Mouse (Mus musculus) lung, postnatal 0 days (tissue): ENCODE data around the gene Tsc22d4. TPM values are rescaled to one million over a fixed set of nuclear protein-coding genes. Genes with fewer than 3 reads are reported as not detected.

Experiments
- ATAC-seq: fragments of 200-750 bp; cut with Nextera tagmentation; 2 replicates; pipeline ENCODE4 v1.8.0; 2017; ENCODE audit warnings: moderate library complexity
- DNase-seq: peaks from one replicate; pipeline ENCODE4 v3.0.0-alpha.2; 2016; ENCODE audit warnings: low spot score
- H3K27ac ChIP-seq: fragments of 300-500 bp; sonication (generic); 2 replicates; pipeline ENCODE4 v1.5.1; 2014; ENCODE audit warnings: antibody characterized with exemption, mild to moderate bottlenecking, low read length, mixed read lengths
- H3K27me3 ChIP-seq: fragments of 300-500 bp; sonication (generic); replicated peaks from 2 replicates; pipeline ENCODE4 v1.6.1; 2014; ENCODE audit warnings: low read length, mixed read lengths; ENCODE audit not compliant: insufficient read depth
- H3K36me3 ChIP-seq: fragments of 300-500 bp; sonication (generic); 2 replicates; pipeline ENCODE4 v1.6.1; 2014; ENCODE audit warnings: low read length, mixed read lengths; ENCODE audit not compliant: insufficient read depth
- H3K4me1 ChIP-seq: fragments of 300-500 bp; sonication (generic); 2 replicates; pipeline ENCODE4 v1.6.1; 2014; ENCODE audit warnings: antibody characterized with exemption, low read depth, low read length, mixed read lengths; ENCODE audit not compliant: insufficient read depth
- H3K4me2 ChIP-seq: fragments of 300-500 bp; sonication (generic); replicated peaks from 2 replicates; pipeline ENCODE4 v1.6.1; 2014; ENCODE audit warnings: low read depth, mild to moderate bottlenecking, low read length, moderate library complexity, mixed read lengths
- H3K4me3 ChIP-seq: fragments of 300-500 bp; sonication (generic); 2 replicates; pipeline ENCODE4 v1.5.1; 2014; ENCODE audit warnings: low read depth, low read length
- H3K9ac ChIP-seq: fragments of 300-500 bp; sonication (generic); replicated peaks from 2 replicates; pipeline ENCODE4 v1.6.1; 2014; ENCODE audit warnings: low read depth, mild to moderate bottlenecking
- H3K9me3 ChIP-seq: fragments of 300-500 bp; sonication (generic); 2 replicates; pipeline ENCODE4 v1.6.1; 2016; ENCODE audit warnings: low read length, mixed read lengths
- CTCF ChIP-seq: IDR thresholded peaks from 2 replicates; pipeline ENCODE4 v1.5.1; 2016; ENCODE audit warnings: antibody characterized with exemption, mild to moderate bottlenecking
- EP300 ChIP-seq: IDR thresholded peaks from 2 replicates; pipeline ENCODE4 v1.6.1; 2016; ENCODE audit warnings: antibody characterized with exemption, mild to moderate bottlenecking, control low read depth
- WGBS: fragments of 180-500 bp; shearing (Covaris S2); extraction: QIAGEN DNeasy Blood & Tissue Kit; methylation state at CpG from one replicate; pipeline ENCODE4 v1.1.7; 2014; 5-methylcytosine and 5-hydroxymethylcytosine counted together
- polyA plus RNA-seq: library from polyadenylated mRNA; unstranded; fragments of >200 nt; fragmentation: Nextera tagmentation; extraction: Ambion mirVana; gene quantifications from 2 replicates; pipeline ENCODE4 v1.2.1, GENCODE M21; 2015

Tsc22d4 gene
- polyA plus RNA-seq, 1 experiment from 2014 or later: 119 TPM

GRCm38 (mm10) chr5:137751988-137752387 is 6.5 kb downstream of the Tsc22d4 start:
- no peak for ATAC-seq
- Histone ChIP-seq H3K27me3 (no peaks in the 10 kb centered on the region), H3K9ac (no peak overlapping the region), H3K27ac (no peak overlapping the region), H3K4me1 (peaks cover 11% of the 10 kb centered on the region), H3K36me3 (peaks cover 12% of the 10 kb centered on the region), H3K9me3 (no peaks in the 10 kb centered on the region), H3K4me2 (no peak overlapping the region), H3K4me3 (no peak overlapping the region)
- TF ChIP-seq EP300 (no peak), CTCF (no peak)
- 85% methylated on average over 6 of the region's 6 CpGs for WGBS
- no peak for DNase-seq

GRCm38 (mm10) chr5:137753111-137753832 is 7.7 kb downstream of the Tsc22d4 start:
- DNase-seq (peak; percentile 12), ATAC-seq (peak; percentile 12; the same call in 1 of the 2 replicates)
- H3K9ac ChIP-seq: no peak overlapping the region

DNA sequence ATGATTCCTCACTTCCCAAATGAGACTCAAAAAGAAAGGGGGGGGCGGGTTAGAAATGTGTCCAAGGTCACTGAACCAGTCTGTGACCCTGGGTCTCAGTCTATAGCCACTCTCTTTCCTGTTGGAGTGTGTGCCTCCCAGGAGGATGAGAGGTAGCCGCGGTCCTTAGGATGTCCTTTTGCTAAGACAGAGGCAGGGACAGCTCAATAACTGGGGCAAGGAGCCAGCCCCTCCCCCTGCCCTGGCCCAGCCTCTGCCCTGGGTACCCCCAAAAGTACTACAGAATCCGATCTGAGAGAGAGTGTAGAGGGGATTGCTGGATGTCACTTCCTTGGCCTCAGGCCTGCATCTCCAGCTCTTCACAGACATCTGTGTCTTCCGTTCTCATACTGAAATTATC is 9.9 kb downstream of the Tsc22d4 start:
- Histone ChIP-seq H3K9me3 (no peaks in the 10 kb centered on the region), H3K4me2 (no peak overlapping the region), H3K4me3 (no peak overlapping the region), H3K27ac (peak overlapping the region; percentile 1; the same call in 1 of the 2 replicates), H3K27me3 (no peaks in the 10 kb centered on the region), H3K36me3 (peaks cover 16% of the 10 kb centered on the region; the same call in 1 of the 2 replicates), H3K9ac (no peak overlapping the region), H3K4me1 (peaks cover 9% of the 10 kb centered on the region)
- WGBS: 81% methylated on average over 5 of the region's 5 CpGs
- DNase-seq (no peak), ATAC-seq (no peak)
- TF ChIP-seq EP300 (no peak), CTCF (no peak)

More at GRCm38 (mm10) chr5:137753111-137753832, 7.7 kb downstream of the Tsc22d4 start:
- 60% methylated on average over 10 of the region's 13 CpGs for WGBS
- no peaks in the 10 kb centered on the region for H3K27me3 ChIP-seq
- no peaks in the 10 kb centered on the region for H3K9me3 ChIP-seq
- H3K36me3 ChIP-seq: peaks cover 12% of the 10 kb centered on the region; the same call in 1 of the 2 replicates
- no peak for TF ChIP-seq CTCF
- no peak for TF ChIP-seq EP300
- no peak overlapping the region for H3K4me3 ChIP-seq
- peaks cover 12% of the 10 kb centered on the region for H3K4me1 ChIP-seq
- 0 out of 2 replicates have a peak overlapping the region, but pooled peaks have one; percentile 14 for H3K27ac ChIP-seq
- no peak overlapping the region for H3K4me2 ChIP-seq

DNA sequence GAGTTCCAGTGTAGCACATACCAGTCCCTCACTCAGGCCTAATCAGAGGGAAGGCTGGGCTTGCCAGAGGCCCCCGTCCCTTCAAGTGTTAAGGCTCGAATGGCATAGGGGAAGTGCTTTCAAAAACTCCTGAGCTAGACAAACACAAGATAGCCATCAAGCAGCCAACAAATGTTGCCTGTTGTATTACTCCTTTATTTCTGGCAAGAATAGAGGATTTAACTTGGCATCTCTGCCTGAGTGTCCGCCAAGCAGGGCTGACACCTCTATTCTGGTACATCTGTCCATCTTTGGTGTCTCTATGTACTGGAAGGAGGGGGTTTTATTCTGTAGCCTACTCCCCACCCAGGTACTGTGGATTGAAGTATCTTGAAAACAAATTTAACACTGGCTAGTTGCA is 10.6 kb downstream of the Tsc22d4 start:
- DNase-seq: peak; percentile 57
- peak; percentile 18; the same call in 1 of the 2 replicates for ATAC-seq
- H3K4me1 ChIP-seq: peaks cover 9% of the 10 kb centered on the region
- H3K36me3 ChIP-seq: peaks cover 16% of the 10 kb centered on the region; the same call in 1 of the 2 replicates
- no peaks in the 10 kb centered on the region for H3K27me3 ChIP-seq
- H3K9ac ChIP-seq: no peak overlapping the region
- no peak overlapping the region for H3K27ac ChIP-seq
- no peak overlapping the region for H3K4me3 ChIP-seq
- no peak for TF ChIP-seq CTCF
- no peak for TF ChIP-seq EP300
- H3K4me2 ChIP-seq: no peak overlapping the region
- WGBS: 46% methylated on average over 3 of the region's 3 CpGs
- no peaks in the 10 kb centered on the region for H3K9me3 ChIP-seq

DNA sequence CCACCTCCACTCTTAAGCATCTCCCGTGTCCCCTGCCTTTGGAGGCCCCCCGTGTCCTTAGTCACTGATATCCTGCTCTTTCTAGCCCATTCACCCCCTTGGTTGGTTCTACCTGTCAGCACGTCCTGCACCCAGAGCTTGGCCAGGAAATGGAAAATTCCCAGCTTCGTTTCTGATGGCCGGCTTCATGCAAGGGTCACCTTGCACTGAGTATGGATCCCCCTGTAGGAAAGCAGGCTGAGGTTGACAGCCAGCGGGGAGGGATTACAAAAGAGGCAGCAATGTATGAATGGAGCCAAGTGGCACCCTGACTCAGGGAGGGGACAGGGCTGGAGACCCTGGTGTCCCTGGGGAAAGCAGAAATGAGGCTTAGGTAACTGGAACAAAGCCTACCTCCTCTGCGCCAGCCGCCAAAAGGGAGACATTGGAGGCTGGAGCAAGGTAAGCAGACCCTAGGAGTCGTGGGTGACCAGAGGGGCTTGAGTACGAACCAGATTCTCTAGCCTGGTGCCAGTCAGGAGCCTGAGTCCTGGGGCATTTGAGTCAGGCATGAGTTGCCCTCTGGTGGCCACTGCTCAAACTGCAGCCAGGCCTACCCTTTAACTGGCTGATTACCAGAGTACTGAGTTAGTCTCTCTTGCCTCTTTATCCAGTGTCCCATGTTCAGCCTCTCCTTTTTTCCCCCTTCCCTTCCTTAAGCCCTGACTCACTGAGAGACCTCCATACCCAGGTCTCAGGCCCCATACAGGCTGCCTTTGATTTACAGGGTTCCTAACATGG is 11.5 kb downstream of the Tsc22d4 start:
- Histone ChIP-seq H3K36me3 (peaks cover 8% of the 10 kb centered on the region; the same call in 1 of the 2 replicates), H3K4me2 (no peak overlapping the region), H3K9ac (no peak overlapping the region), H3K4me1 (peaks cover 9% of the 10 kb centered on the region), H3K27me3 (no peaks in the 10 kb centered on the region), H3K4me3 (no peak overlapping the region), H3K9me3 (no peaks in the 10 kb centered on the region), H3K27ac (no peak overlapping the region)
- DNase-seq (peak; percentile 84), ATAC-seq (peak; percentile 46)
- WGBS: 48% methylated on average over 10 of the region's 10 CpGs
- TF ChIP-seq CTCF (peak; percentile 97), EP300 (no peak)

GRCm38 (mm10) chr5:137757887-137758286 is 12.4 kb downstream of the Tsc22d4 start:
- Histone ChIP-seq H3K4me3 (no peak overlapping the region), H3K9ac (no peak overlapping the region; the same call in 1 of the 2 replicates), H3K27me3 (no peaks in the 10 kb centered on the region), H3K36me3 (0 out of 2 replicates have a peak, but pooled peaks cover 3% of the 10 kb centered on the region), H3K4me1 (peaks cover 7% of the 10 kb centered on the region), H3K9me3 (no peaks in the 10 kb centered on the region), H3K27ac (no peak overlapping the region), H3K4me2 (no peak overlapping the region)
- no peak for TF ChIP-seq EP300
- no peak for TF ChIP-seq CTCF
- DNase-seq: no peak
- ATAC-seq: no peak
- WGBS: 41% methylated on average over 6 of the region's 6 CpGs
